Mouse (Mus musculus): ENCODE data around the gene Mab21l1. TPM values are rescaled to one million over a fixed set of nuclear protein-coding genes. Genes with fewer than 3 reads are reported as not detected.

The Mab21l1 gene
- polyA plus RNA-seq, 1 experiment from 2014 or later, result 0.20 TPM

GRCm38 (mm10) chr3:55792251-55792650 lies 9.9 kb downstream of the Mab21l1 start:
- Histone ChIP-seq H3K27ac (no peak overlapping the region), H3K27me3 (ENCODE audit: insufficient read depth, low read length) (0 out of 2 replicates have a peak, but pooled peaks cover 5% of the 10 kb centered on the region), H3K4me1 (replicated peaks; ENCODE audit: insufficient read depth, low read length) (no peaks in the 10 kb centered on the region), H3K4me3 (replicated peaks; ENCODE audit: low read depth, low read length) (no peak overlapping the region), H3K36me3 (ENCODE audit: insufficient read depth, low read length) (no peaks in the 10 kb centered on the region), H3K4me2 (ENCODE audit: low read length) (no peak overlapping the region), H3K9ac (ENCODE audit: low read depth, low read length) (no peak overlapping the region), H3K9me3 (replicated peaks; ENCODE audit: low read length) (no peaks in the 10 kb centered on the region)
- DNase-seq (ENCODE audit: low spot score) (no peak), ATAC-seq (replicated peaks; ENCODE audit: low FRiP score, low read depth) (no peak)
- TF ChIP-seq CTCF (IDR thresholded peaks at IDR 0.05; ENCODE audit: low read depth), result no peak
- 74% methylated on average over 5 of the region's 5 CpGs for WGBS

- ATAC-seq (replicated peaks; ENCODE audit: low FRiP score, low read depth) (no peak), DNase-seq (ENCODE audit: low spot score) (peak; percentile 6)
- Histone ChIP-seq H3K4me3 (replicated peaks; ENCODE audit: low read depth, low read length) (no peak overlapping the region), H3K4me2 (ENCODE audit: low read length) (no peak overlapping the region), H3K36me3 (ENCODE audit: insufficient read depth, low read length) (no peaks in the 10 kb centered on the region), H3K4me1 (replicated peaks; ENCODE audit: insufficient read depth, low read length) (no peaks in the 10 kb centered on the region), H3K9ac (ENCODE audit: low read depth, low read length) (no peak overlapping the region), H3K9me3 (replicated peaks; ENCODE audit: low read length) (no peaks in the 10 kb centered on the region), H3K27ac (no peak overlapping the region), H3K27me3 (ENCODE audit: insufficient read depth, low read length) (no peaks in the 10 kb centered on the region)
- 44% methylated on average over 7 of the region's 7 CpGs for WGBS
- no peak for TF ChIP-seq CTCF (IDR thresholded peaks at IDR 0.05; ENCODE audit: low read depth)
Measured at GRCm38 (mm10) chr3:55793842-55794575, 11.7 kb downstream of the Mab21l1 start.

GRCm38 (mm10) chr3:55794768-55795167 lies 12.5 kb downstream of the Mab21l1 start:
- Histone ChIP-seq H3K27ac (no peak overlapping the region), H3K9ac (ENCODE audit: low read depth, low read length) (no peak overlapping the region), H3K4me1 (replicated peaks; ENCODE audit: insufficient read depth, low read length) (no peaks in the 10 kb centered on the region), H3K4me3 (replicated peaks; ENCODE audit: low read depth, low read length) (no peak overlapping the region), H3K36me3 (ENCODE audit: insufficient read depth, low read length) (no peaks in the 10 kb centered on the region), H3K4me2 (ENCODE audit: low read length) (no peak overlapping the region), H3K27me3 (ENCODE audit: insufficient read depth, low read length) (no peaks in the 10 kb centered on the region), H3K9me3 (replicated peaks; ENCODE audit: low read length) (no peaks in the 10 kb centered on the region)
- WGBS, result 78% methylated on average over 2 of the region's 2 CpGs
- ATAC-seq (replicated peaks; ENCODE audit: low FRiP score, low read depth), result no peak
- DNase-seq (ENCODE audit: low spot score), result no peak
- no peak for TF ChIP-seq CTCF (IDR thresholded peaks at IDR 0.05; ENCODE audit: low read depth)

- Histone ChIP-seq H3K4me2 (ENCODE audit: low read length) (no peak overlapping the region), H3K9ac (ENCODE audit: low read depth, low read length) (no peak overlapping the region), H3K27ac (no peak overlapping the region), H3K36me3 (ENCODE audit: insufficient read depth, low read length) (no peaks in the 10 kb centered on the region), H3K9me3 (replicated peaks; ENCODE audit: low read length) (no peaks in the 10 kb centered on the region), H3K4me3 (replicated peaks; ENCODE audit: low read depth, low read length) (no peak overlapping the region), H3K4me1 (replicated peaks; ENCODE audit: insufficient read depth, low read length) (no peaks in the 10 kb centered on the region), H3K27me3 (ENCODE audit: insufficient read depth, low read length) (no peaks in the 10 kb centered on the region)
- 59% methylated on average over 5 of the region's 5 CpGs for WGBS
- DNase-seq (ENCODE audit: low spot score) (no peak), ATAC-seq (replicated peaks; ENCODE audit: low FRiP score, low read depth) (no peak)
- TF ChIP-seq CTCF (IDR thresholded peaks at IDR 0.05; ENCODE audit: low read depth), result no peak
Measured at GRCm38 (mm10) chr3:55814993-55815625, 32.8 kb downstream of the Mab21l1 start.

GRCm38 (mm10) chr3:55816096-55816495 lies 33.8 kb downstream of the Mab21l1 start:
- Histone ChIP-seq H3K9ac (ENCODE audit: low read depth, low read length) (no peak overlapping the region), H3K9me3 (replicated peaks; ENCODE audit: low read length) (no peaks in the 10 kb centered on the region), H3K27me3 (ENCODE audit: insufficient read depth, low read length) (no peaks in the 10 kb centered on the region), H3K4me3 (replicated peaks; ENCODE audit: low read depth, low read length) (no peak overlapping the region), H3K4me1 (replicated peaks; ENCODE audit: insufficient read depth, low read length) (no peaks in the 10 kb centered on the region), H3K27ac (no peak overlapping the region), H3K36me3 (ENCODE audit: insufficient read depth, low read length) (no peaks in the 10 kb centered on the region), H3K4me2 (ENCODE audit: low read length) (no peak overlapping the region)
- no peak for TF ChIP-seq CTCF (IDR thresholded peaks at IDR 0.05; ENCODE audit: low read depth)
- WGBS, result 65% methylated on average over 5 of the region's 5 CpGs
- DNase-seq (ENCODE audit: low spot score), result no peak
- no peak for ATAC-seq (replicated peaks; ENCODE audit: low FRiP score, low read depth)

GRCm38 (mm10) chr3:55816638-55817375 lies 34.5 kb downstream of the Mab21l1 start:
- no peak for TF ChIP-seq CTCF (IDR thresholded peaks at IDR 0.05; ENCODE audit: low read depth)
- Histone ChIP-seq H3K4me3 (replicated peaks; ENCODE audit: low read depth, low read length) (no peak overlapping the region), H3K4me2 (ENCODE audit: low read length) (no peak overlapping the region), H3K27ac (no peak overlapping the region), H3K4me1 (replicated peaks; ENCODE audit: insufficient read depth, low read length) (no peaks in the 10 kb centered on the region), H3K9ac (ENCODE audit: low read depth, low read length) (no peak overlapping the region), H3K27me3 (ENCODE audit: insufficient read depth, low read length) (no peaks in the 10 kb centered on the region), H3K9me3 (replicated peaks; ENCODE audit: low read length) (no peaks in the 10 kb centered on the region), H3K36me3 (ENCODE audit: insufficient read depth, low read length) (no peaks in the 10 kb centered on the region)
- DNase-seq (ENCODE audit: low spot score) (peak; percentile 31), ATAC-seq (replicated peaks; ENCODE audit: low FRiP score, low read depth) (no peak)
- 66% methylated on average over 6 of the region's 6 CpGs for WGBS

Measured in kidney, postnatal 0 days (tissue).